Mouse (Mus musculus) cerebellum, postnatal 14 days (tissue): ENCODE results near the gene Vmp1.

Experiments
- DNase-seq, 2 experiments: peaks; one replicate each; pipeline ENCODE4 v3.0.0; 2021; ENCODE audit warnings: mixed read lengths in 2 of 2

Vmp1 gene

DNA sequence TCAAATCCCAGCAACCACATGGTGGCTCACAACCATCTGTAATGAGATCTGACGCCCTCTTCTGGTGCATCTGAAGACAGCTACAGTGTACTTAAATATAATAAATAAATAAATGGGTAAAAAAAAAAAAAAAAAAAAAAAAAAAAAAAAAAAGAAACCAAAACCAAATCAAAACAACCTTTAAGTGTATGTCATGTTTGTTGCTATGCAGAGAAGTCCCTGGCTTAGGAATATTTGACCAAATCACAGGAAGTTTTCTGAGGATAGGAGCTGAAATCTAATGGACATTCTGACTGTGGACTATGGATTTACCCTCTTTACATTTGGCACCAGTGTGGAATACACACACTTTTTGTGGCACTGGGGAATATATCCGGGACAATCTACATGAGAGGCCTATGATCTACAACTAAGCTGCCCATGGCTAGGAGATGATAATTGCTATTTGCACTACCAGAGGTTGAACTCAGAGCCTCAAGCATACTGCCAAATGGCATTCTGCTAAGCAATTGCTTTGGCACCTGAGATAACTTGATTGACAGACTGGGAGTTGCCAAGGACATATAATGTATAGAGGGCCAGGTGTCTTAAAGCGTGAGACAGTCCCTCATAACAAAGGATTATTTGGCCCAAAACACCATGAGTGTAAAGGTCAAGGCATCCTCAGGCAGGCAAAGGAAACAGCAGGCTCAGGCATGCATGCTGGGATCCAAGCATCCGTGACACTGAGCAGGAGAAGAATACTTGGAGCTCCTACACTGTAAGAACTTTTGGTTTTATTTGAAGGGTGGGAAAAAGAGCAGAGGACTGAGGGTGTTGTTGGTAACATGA, 84.0 kb downstream of the Vmp1 start:
- DNase-seq: no peak

DNA sequence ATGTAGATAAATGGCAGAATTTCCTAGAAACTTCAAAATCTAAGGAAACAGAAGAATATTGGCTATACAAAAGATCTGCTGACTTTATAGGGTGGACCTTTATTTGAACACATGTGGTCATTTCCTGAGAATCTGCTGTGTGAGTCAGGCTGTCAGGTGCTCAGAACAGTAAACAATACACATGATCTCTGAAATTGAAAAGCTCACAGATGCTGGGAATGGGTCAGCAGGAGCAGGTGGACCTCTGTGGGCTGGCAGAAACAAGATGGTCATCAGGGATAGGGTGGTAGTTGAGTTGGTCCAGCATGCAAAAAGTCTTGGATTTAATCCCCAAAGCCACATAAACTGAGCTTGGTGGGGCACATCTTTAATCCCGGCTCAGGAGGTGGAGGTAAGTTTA, 85.1 kb downstream of the Vmp1 start:
- DNase-seq: no peak

DNA sequence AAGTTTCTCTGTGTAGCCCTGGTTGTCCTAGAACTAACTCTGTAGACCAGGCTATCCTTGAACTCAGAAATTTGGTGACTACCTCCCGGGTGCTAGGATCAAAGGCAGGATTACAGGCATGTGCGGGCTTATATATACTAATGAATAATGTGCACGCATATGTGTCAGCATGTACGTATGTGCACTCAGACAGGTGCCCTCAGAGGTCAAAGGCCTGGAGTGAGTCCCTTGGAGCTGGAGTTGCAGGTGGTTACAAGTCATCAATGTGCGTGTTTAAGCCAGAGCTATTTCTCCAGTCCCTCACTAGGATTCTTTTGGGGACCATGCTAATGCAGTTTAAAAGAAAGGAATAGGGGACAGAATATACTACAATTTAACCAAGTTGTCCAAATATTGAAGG, 85.5 kb downstream of the Vmp1 start:
- no peak for DNase-seq

DNA sequence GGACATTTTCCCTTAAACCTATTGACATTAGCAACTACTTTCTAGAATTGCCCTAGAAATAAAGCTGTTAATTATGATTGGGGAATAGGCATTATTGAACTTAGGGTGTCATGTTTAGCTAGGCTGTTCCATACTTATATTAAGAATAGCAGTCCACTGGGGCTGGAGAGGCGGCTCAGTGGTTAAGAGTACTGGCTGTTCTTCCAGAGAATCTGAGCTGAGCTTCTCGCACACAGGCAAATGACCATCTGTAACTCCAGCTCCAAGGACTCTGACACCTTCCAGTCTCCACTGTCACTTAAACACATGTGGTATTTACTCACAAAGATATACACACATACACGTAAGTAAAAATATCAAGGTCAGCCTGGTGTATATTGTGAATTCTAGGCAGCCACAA, 86.7 kb downstream of the Vmp1 start:
- no peak for DNase-seq

DNA sequence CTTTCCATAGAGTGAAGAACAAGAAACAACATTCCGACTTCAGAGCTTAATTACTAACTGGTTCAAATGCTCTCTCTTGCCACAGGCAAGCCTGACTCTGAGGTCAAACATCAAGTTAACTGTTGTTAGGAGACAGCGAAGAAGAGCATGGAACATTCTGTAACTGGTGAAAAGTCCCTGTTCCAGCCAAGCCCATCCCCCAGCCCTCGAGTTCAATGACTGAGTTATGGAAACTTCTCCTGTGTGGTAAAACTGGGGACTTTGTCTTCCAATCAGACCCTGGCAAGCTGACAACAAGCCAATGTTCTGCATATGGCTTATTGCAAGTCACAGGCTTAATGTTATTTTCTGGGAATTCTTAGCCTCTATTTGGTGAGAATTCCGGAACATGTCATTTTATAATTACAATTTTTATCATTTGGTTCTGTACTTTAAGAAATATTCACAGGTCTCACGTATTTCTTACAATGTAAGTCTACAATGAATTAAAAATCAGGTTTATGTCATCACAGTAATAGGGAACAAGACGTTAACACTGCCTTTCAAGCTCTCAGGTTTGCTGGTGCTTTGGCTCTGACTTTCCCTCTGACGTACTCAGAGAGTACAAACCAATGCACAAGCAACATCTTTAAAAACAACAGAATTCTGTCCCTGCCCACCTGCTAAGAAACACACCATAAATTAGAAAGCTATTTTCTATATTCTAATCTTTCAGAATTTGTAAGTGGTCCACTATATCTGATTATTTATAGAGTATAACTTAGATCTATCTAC, 87.3 kb downstream of the Vmp1 start:
- DNase-seq: peak; percentile 26 to 43

DNA sequence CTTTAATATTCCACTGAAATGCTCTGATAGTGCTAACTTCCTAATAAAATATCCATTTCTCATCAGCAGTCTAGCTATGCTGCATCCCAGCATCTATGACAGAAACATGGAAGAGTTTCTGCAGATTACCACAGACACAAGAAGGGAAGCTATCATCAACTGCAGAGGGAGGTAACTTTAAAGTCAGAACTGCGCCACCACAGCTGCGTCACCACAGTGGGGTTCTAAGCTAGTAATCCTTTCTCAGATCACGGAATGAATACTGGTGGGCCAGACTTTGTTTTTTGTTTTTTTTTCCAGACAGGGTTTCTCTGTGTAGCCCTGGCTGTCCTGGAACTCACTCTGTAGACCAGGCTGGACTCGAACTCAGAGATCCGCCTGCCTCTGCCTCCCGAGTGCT, 88.3 kb downstream of the Vmp1 start:
- DNase-seq: no peak

DNA sequence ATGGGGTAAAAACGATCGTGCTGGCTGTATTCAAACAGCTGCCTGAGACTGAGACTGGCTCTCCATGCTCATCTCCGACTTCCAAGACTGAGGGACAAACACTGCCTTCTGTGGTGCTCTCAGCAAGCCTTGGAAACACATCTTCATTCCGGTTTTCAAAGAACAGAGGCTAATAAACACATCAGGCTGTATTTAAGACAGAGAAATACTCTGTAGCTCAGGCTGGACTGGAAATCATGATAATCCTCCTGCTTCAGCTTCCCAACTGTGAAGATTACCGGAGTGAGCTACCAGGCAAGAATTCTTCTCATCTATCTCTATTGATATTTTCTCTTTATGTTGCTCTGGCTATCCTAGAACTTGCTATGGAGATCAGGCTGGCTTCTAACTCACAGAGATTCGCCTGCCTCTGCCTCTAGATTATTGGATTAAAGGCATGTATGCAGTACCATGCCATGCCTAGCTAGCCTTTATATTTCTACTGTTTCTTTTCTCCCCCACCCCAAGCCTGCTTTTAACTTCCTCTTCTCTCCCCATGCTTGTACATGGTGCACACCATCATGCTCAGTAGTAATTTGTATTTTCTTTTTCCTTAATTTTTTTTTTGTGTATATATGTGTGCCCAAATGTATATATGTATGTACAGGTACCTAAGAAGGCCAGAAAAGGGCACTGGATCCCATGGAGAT, 89.3 kb downstream of the Vmp1 start:
- no peak for DNase-seq

DNA sequence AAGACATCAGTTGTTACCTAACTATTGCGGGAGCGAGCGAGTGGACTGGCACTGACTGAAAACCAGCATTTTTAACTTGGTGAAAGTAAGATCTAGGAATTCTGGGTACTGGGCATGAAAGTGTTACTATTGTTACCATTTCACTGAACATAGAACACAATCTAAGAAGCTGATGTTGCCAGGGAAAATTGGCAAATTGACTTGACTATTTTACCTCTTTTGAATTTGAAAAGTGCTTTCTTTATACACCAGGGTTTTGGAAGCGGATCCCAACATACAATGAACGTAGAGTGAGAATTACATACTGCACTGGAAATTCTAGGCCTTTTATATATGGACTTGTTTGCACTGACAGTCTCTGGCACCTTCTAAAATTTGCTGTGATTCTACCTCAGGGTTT, 90.2 kb downstream of the Vmp1 start:
- DNase-seq: no peak

DNA sequence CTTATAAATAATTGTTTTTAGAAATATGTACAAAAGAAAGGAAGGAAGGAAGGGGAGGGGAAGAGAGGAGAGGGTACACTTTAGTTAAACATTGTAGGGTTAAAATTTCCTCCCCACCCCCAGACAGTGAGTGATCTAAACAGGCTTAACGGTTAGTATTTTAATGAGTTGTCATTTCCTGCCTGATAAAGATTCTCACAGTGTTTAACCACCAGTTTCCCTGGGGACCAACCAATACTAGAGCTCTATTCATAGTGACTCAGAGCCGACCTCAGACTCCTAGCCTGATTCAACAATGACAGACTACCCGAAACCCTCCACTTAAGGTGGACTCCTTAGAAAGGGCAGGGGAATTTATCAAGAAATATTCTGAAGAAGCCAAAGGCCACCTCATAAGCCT, 90.6 kb downstream of the Vmp1 start:
- DNase-seq: no peak

DNA sequence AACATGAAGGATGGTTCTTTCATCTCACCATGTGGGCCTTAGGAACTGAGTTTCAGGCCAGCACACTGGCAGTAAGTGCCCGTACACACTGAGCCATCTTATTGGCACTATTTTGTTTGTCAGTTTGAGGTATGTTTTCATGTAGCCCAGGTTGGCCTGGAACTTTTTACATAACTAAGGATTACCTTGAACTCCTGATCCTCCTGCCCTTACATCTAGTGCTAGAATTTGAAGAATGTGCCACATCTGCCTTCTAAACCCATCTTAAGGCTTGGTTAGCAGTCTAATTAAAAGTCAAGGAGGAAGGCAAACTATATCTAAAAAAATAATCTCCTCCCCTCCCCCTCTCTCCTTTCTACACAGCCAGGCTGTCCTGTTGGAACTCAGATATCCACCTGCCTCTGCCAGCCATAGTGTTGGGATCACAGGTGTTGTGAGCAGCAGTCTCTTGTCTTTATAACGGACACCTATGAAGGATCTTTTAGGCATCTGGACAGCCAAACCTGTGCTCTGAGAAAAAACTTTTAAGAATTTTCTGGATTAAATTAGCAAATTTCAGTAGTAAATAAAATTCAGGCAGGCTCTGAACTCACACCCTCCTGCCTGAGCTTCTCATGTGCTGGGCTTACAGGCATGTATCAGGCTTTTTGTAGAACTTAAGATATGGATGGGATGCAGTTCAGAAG, 91.6 kb downstream of the Vmp1 start:
- DNase-seq: no peak

DNA sequence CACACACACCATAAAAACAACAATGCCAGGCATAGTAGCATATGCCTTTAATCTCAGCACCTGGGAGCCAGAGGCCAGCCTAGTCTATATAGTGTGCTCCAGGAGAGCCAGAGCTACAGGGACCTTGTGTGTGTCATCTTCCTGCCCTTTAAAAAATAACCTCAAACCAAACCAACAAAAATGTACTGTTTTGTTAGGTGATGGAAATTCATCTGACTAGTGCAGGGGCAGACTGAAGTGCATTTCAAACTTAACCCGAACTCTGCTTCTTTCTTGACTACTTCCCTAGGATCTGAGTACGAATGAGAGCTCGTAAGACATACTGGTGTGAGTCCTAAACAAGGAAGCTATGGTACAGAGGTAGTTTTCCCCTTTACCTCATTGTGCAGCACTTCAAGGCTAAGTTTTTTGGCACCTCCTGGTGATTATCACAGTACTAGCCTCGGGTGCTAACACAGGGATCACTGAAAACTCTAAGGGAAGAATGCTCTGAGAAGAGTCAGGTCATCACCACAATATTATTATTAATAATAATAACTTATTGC, 92.3 kb downstream of the Vmp1 start:
- DNase-seq: no peak

DNA sequence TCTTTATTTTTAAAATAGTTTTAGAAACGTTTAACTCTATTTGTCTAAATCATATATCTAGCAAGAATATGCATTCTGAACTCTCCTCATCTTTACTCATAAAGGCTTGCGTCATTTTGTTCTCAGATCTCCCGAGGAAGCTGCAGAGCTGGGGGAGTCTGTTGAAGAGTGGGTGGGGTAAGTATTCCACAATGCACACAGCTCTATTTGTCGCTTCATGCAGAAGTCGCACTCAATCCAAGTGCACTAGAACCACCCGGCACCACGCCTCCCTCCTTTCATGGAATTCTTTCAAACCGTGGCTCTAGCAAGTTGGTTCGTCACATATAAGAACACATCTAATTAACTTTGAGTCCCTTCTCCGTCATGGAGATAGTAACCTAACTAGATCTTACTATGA, 93.1 kb downstream of the Vmp1 start:
- no peak for DNase-seq

DNA sequence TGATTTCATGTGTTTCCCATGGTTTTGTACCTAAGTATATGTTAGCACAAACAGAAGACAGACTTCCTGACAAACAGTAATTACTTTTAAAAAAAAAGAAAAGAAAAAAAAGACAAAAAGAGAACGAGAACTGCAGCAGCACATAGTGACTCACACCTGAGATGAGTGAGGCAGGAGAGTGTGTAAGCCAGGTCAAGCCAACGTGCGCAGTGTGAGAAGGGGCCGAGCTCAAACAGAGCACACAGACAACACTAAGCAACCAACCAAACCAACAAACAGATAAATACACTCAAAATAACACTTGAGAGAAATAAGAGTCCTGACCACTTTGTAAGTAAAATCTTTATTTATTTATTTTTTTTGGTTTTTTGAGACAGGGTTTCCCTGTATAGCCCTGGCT, 93.6 kb downstream of the Vmp1 start:
- DNase-seq: no peak

DNA sequence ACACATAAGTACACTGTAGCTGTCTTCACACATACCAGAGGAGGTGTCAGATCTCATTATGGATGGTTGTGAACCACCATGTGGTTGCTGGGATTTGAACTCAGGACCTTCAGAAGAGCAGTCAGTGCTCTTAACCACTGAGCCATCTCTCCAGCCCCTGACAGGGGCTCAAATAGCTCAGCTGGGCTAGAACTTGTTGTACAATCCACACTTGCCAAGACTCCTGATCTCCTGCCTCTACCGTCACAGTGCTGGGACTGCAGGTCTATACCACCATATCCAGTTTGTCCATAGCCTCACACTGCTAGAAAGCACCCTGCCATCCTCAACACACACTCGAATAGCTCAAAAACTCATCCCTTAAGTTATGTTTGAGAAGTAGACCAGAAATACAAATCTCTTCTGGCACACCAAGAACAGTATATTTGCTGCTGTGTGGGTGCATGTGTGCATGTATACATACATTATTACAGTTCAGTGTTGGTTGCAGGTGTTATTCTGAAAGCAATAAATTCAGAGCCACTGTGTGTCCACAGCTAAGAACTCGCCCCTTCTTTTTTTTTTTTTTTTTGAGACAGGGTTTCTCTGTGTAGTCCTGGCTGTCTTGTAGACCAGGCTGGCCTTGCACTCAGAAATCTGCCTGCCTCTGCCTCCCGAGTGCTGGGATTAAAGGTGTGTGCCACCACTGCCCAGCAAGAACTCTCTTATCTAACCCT, 94.9 kb downstream of the Vmp1 start:
- no peak for DNase-seq

DNA sequence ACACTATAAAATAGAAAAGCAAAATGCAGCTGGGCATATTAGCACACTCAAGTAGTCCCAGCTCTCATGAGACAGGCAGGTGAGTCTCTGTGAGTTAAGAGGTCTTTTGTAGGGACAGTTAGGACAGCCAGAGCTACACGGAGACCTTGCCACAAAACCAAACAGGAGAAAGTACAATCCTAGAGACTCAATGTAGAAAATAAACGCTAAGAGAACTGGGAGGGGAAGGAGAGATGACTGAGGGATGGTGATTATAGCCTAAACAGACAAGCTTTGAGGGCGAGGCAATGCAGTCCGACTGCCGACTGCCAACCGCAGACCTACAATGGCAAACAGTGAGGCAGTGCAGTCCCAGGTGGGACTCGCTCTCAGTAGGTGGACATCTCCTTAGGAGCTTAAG, 95.8 kb downstream of the Vmp1 start:
- DNase-seq: no peak

DNA sequence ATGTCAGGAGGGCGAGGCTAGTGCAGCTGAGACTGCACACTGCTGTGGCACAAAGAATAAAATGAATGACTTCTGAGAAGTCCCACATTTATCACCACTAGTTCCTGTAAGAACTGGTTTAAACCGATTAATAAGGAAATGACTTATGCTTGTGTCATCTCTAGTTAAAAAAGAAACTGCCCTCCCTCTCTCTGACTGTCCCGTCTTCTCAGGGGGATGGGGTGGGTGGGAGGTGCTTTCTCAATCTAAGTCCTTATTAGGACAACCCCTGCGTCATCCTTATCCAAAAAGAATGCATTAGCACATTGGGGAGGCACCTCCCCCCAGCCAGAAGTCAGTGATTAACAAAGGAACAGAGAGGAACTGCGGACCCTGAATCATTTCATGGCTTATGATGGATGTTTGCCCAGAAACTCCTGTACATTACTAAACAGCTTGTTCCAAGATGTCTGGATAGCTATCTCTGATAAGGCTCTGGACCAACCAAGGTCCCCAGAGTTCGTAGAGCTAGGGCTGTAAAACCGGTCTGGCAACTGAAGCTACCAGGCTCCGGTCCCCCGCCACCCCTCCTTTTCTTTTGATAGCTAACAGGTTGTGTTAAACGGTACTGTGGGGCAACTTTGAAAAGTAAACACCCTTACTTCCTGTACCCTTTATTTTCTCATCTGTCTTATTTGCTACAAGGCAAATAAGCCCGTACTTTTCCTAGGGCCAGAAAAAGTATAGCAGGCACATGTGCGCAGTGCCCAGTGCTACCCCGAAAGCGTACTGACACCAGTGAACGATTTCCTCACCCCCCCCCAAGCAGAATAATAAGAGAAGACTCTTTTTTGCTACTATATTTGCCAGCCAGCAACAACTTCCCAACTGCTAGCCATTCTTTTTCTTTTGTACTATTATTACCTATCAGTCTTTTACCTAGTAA, 96.5 kb downstream of the Vmp1 start:
- DNase-seq: no peak

DNA sequence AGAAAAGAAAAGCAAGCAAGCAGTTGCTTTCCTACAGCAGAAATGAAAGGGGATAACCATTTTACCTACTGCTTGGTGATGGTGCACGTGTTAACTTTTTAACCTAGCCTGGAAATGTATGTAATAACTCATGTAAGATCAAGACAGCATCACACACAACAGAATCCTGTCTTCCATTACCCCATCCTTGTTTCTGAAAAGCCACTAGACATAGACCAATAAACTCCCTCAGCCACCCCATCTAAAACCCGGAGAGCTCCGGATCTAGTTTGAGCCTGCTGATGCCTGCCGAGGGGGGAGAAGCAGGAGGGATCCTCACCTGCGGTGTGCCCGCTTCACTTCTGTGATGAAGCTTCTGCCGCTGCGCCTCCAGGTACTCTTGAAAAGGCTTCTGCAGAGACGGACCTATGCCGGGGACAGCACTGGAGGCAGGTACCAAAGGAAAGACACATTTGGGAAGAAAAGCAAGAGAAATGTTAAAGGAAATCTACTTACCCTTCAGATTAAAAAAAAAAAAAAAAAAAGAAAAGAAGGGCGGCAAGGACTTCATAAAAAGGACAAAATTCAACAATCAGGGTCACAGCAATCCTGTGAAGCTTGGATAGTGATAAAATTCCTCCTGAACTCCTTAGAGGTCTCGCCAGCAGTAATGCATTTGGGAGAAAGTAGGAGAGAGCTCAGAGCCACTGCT, 97.3 kb downstream of the Vmp1 start:
- DNase-seq: no peak

DNA sequence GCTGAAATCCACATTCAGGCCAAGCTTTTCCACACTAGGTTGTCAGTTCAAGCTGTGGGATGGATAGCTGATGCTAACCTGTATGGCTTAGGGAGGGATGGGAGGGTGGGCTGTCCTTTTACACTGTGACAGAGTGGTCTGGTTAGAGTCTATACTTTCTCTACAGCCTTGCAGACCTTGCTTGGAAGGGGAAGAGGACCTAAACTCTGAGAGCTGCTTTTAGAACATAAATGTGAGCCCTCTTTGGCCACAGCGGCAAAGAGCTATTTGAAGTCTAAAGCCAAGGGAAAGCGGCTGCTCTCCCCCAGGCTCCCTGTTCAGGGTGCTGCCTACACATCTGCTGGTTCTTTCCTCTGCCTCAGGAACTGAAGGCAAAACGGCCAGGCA, 98.0 kb downstream of the Vmp1 start:
- no peak for DNase-seq

DNA sequence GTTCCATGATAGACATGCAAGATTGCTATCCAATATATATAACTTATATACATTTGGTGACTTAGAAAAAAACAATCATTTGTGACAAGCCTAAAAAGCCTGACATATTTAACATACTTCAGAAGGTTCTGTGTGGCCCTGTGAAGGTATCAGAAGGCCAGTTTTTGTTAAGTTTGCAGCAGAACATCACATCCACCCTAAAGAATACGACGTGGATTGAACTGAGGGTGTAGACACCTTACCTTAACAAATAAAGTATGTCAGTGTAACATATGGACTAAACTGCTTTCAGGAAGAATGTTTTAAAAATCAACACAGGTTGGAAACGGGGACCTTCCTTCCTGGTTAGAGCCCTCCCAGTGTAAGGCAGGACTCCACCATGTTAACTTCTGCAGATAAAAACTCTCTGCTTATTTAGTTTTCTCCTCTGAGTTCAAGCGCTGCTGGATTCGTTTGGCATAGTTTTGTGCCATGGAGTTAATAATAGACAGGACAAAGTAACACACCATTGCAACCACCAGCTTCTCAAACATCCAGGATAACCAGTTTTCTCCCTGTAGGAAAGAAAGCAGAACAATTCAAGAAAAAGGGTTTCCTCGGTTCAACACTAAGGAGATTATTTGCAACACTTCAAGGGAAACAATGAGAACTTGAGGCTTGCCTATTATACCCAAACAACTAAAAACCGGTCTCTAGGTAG, 98.6 kb downstream of the Vmp1 start:
- DNase-seq: no peak
